Mouse (Mus musculus) heart, embryonic 11.5 days (tissue): Measurements from ENCODE around the gene Nt5c3. TPM values are rescaled to one million over a fixed set of nuclear protein-coding genes. Genes with fewer than 3 reads are reported as not detected.
A peak's percentile ranks its signal among the peaks of the same experiment; 100 is the strongest.

Experiments used
- ATAC-seq: fragments of 200-750 bp; cut with Nextera tagmentation; replicated peaks from 2 replicates; pipeline ENCODE4 v1.8.0; 2017; ENCODE audit warnings: moderate library complexity; ENCODE audit not compliant: insufficient number of reproducible peaks, low FRiP score, low TSS enrichment
- H3K27ac ChIP-seq: fragments of 300-500 bp; sonication (generic); 2 replicates; pipeline ENCODE4 v1.5.1; 2014; ENCODE audit warnings: mild to moderate bottlenecking, low read depth, low read length
- H3K27me3 ChIP-seq: fragments of 300-500 bp; sonication (generic); 2 replicates; pipeline ENCODE4 v1.6.1; 2014; ENCODE audit warnings: mild to moderate bottlenecking, low read length, mixed read lengths; ENCODE audit not compliant: control insufficient read depth, insufficient read depth
- H3K36me3 ChIP-seq: fragments of 300-500 bp; sonication (generic); 2 replicates; pipeline ENCODE4 v1.6.1; 2014; ENCODE audit warnings: mild to moderate bottlenecking, low read length, moderate library complexity, mixed read lengths; ENCODE audit not compliant: control insufficient read depth, insufficient read depth
- H3K4me1 ChIP-seq: fragments of 300-500 bp; sonication (generic); 2 replicates; pipeline ENCODE4 v1.6.1; 2014; ENCODE audit warnings: low read length; ENCODE audit not compliant: control insufficient read depth, insufficient read depth
- H3K4me2 ChIP-seq: fragments of 300-500 bp; sonication (generic); 2 replicates; pipeline ENCODE4 v1.6.1; 2014; ENCODE audit warnings: mild to moderate bottlenecking, moderate library complexity
- H3K4me3 ChIP-seq: fragments of 300-500 bp; sonication (generic); 2 replicates; pipeline ENCODE4 v1.5.1; 2014; ENCODE audit warnings: low read depth, low read length
- H3K9ac ChIP-seq: fragments of 300-500 bp; sonication (generic); 2 replicates; pipeline ENCODE4 v1.6.1; 2014; ENCODE audit warnings: mild to moderate bottlenecking, low read depth, low read length, moderate library complexity
- H3K9me3 ChIP-seq: fragments of 300-500 bp; sonication (generic); replicated peaks from 2 replicates; pipeline ENCODE4 v1.6.1; 2016; ENCODE audit warnings: low read length; ENCODE audit not compliant: control insufficient read depth
- WGBS: fragments of 180-500 bp; shearing (Covaris S2); extraction: QIAGEN DNeasy Blood & Tissue Kit; methylation state at CpG from one replicate; pipeline ENCODE4 v1.1.7; 2014; ENCODE audit not compliant: insufficient replicate concordance; 5-methylcytosine and 5-hydroxymethylcytosine counted together
- polyA plus RNA-seq: library from polyadenylated mRNA; unstranded; fragments of >200 nt; fragmentation: Nextera tagmentation; extraction: Ambion mirVana; gene quantifications from 2 replicates; pipeline ENCODE4 v1.2.1, GENCODE M21; 2014

Gene Nt5c3
- polyA plus RNA-seq, 1 experiment from 2014 or later, result 82.5 TPM

DNA sequence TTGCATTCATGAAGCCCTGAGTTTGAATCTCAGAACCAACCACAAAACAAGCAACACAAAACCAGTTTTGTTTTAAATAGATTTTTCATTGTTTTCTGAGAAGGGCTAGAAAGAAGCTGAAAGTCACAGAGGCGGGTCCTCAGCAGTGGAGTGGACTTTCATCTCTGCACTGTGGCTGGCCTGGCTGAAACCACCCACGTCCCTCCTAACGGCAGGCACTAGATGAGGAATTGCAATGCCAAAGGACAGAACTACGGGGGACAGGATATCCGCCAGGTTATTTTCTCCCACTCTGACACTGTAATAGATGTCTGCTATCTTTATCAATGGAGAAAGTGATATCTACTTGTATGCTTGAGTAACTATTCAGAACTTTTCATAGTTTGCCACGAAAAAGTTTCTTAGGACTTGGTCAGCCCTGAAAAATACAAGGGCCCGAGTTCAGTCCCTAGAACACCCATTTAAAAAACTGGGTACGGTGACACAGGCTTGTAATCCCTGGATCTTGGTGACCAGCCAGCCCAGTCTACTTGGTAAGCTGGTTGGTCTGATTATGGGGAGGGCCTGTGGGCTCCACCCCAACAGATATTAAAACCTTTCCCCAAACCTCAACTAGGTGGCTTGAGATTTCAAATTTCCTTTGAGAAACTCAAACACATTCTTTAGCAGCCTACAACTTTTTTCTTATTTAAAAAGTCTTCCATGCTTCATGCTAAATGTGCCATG is 17.4 kb downstream of the Nt5c3 start:
- no peaks in the 10 kb centered on the region for H3K27me3 ChIP-seq
- no peak for ATAC-seq
- no peaks in the 10 kb centered on the region for H3K36me3 ChIP-seq
- no peak overlapping the region for H3K27ac ChIP-seq
- H3K9ac ChIP-seq, result no peak overlapping the region
- H3K4me3 ChIP-seq, result no peak overlapping the region
- H3K4me1 ChIP-seq, result peaks cover 23% of the 10 kb centered on the region
- H3K9me3 ChIP-seq, result no peaks in the 10 kb centered on the region
- 66% methylated on average over 8 of the region's 8 CpGs for WGBS
- no peak overlapping the region for H3K4me2 ChIP-seq

DNA sequence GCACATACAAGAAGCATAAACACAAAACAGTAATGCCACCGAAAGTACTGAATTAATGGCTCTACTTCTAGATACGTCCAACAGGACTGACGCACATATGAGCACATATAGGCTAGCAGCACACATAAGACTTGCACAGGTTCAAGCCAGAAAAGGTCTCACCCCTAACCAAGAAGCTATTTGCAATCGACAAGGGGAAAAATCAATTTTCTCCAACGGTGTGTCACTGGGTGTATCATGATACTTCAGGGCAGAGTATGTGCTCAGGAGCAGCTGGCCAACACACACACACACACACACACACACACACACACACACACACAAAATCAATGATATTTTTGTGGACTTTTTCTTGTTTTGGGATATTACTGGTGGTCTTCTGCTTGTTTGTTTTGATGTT is 18.2 kb downstream of the Nt5c3 start:
- Histone ChIP-seq H3K9me3 (no peaks in the 10 kb centered on the region), H3K9ac (no peak overlapping the region), H3K27ac (no peak overlapping the region), H3K4me2 (no peak overlapping the region), H3K36me3 (no peaks in the 10 kb centered on the region), H3K4me1 (peaks cover 23% of the 10 kb centered on the region), H3K27me3 (no peaks in the 10 kb centered on the region), H3K4me3 (no peak overlapping the region)
- no peak for ATAC-seq
- 89% methylated on average over 5 of the region's 5 CpGs for WGBS

DNA sequence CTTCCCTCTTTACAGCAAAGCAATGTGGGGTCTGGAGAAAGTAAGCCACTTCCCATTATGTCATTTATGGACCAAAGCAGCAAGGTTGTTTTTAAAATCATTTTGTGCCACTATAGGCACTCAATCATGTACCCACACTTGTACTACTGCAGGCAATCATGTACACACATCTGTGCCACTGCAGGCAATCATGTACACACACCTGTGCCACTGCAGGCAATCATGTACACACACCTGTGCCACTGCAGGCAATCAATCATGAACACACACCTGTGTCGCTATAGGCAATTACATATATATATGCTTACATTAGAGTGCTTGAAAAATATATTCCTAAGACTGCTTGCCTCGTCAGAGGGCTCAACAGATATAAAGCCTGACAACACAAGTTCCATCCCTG is 18.8 kb downstream of the Nt5c3 start:
- H3K4me1 ChIP-seq, result peaks cover 23% of the 10 kb centered on the region
- H3K36me3 ChIP-seq, result no peaks in the 10 kb centered on the region
- no peak overlapping the region for H3K4me2 ChIP-seq
- peak overlapping the region; percentile 43; the same call in 1 of the 2 replicates for H3K9ac ChIP-seq
- no peaks in the 10 kb centered on the region for H3K27me3 ChIP-seq
- 90% methylated on average over 2 of the region's 2 CpGs for WGBS
- H3K9me3 ChIP-seq, result no peaks in the 10 kb centered on the region
- H3K4me3 ChIP-seq, result no peak overlapping the region
- H3K27ac ChIP-seq, result no peak overlapping the region
- ATAC-seq, result no peak

DNA sequence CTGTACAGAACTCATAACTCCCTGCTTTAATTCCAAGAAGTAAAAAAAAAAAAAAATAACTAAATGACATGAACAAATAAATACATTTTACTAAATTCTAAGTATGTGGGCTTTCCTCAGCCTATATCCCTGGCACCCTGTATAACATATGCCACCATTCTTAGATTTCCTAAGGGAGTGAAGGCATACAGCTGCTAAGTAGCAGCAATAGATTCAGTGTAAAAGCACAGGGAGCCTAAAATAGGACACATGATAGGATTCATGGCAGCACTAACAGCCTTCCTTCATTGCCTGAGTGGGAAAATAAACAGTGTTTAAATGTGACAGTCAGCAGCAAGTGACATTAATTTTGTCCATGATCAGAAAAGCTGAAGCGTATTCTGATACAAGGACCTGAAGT is 19.4 kb downstream of the Nt5c3 start:
- H3K27ac ChIP-seq, result no peak overlapping the region
- 70% methylated on average over 1 of the region's 1 CpGs for WGBS
- ATAC-seq, result no peak
- no peaks in the 10 kb centered on the region for H3K9me3 ChIP-seq
- no peaks in the 10 kb centered on the region for H3K27me3 ChIP-seq
- H3K4me3 ChIP-seq, result no peak overlapping the region
- H3K4me1 ChIP-seq, result peaks cover 28% of the 10 kb centered on the region
- peak overlapping the region; percentile 2; the same call in 1 of the 2 replicates for H3K4me2 ChIP-seq
- peak overlapping the region; percentile 43; the same call in 1 of the 2 replicates for H3K9ac ChIP-seq
- H3K36me3 ChIP-seq, result no peaks in the 10 kb centered on the region

DNA sequence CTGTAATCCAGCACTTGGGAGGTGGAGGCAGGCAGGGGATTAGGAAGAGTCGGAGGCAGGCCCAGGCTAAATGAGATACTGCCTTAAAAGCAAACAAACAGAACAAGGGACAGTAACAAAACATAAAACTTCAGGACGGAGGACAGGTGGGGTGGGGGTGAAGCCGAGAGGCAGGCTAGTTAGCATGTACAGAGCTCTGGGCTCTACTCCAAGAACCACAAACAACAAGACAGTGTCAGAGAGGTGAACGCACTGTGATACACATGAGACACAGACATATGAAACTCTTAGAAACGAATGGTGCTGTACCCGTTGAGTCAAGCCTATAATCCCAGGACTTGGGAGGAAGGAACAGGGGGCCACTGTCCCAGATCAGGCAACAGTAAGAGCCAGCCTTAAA is 19.9 kb downstream of the Nt5c3 start:
- Histone ChIP-seq H3K9ac (no peak overlapping the region), H3K36me3 (no peaks in the 10 kb centered on the region), H3K4me3 (no peak overlapping the region), H3K4me1 (peaks cover 28% of the 10 kb centered on the region), H3K9me3 (no peaks in the 10 kb centered on the region), H3K27me3 (no peaks in the 10 kb centered on the region), H3K4me2 (peak overlapping the region; percentile 2; the same call in 1 of the 2 replicates), H3K27ac (no peak overlapping the region)
- 34% methylated on average over 6 of the region's 6 CpGs for WGBS
- ATAC-seq, result no peak

DNA sequence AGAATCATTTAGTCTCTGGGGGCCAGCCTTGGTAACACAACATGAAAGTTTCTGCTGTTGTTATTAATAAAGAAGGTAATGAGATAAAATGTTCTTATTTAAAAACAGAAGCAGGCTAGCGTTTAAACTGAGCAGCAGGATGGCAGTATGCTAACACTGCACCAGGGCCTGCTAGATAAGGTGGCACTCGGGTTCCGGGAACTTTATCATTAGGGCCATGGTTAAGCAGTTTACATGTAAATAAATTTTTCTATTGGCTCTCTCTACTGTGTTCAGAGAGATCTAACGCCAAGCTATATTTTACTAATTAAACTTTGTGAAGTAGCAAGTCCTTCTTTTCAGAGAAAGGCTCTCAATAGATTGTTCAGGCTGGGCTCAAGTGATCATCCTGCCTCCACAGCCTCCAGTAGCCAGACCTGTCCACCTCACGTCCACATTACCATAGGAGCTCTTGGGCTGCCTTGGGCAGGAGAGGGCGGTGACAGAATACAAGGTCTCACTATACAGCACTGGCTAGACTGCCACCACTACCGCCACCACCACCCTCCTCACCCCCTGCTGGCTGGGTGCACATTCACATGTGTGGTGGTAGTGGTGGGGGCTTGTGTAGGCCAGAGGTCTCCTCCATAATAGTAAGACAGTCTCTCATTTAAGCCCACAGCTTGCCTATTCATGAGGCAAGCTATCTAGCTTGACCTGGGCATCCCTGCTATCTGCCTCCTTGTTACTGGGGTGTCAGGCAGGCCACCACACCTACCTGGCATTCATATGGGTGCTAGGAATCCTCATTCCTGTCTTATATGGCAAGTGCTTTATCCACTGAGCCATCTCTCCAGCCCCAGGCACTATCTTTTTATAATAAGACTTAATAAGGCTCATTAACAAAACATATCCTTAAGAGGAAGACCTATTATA is 20.9 kb downstream of the Nt5c3 start:
- Histone ChIP-seq H3K9me3 (no peaks in the 10 kb centered on the region), H3K27ac (peak overlapping the region; percentile 73), H3K4me1 (peaks cover 28% of the 10 kb centered on the region), H3K27me3 (no peaks in the 10 kb centered on the region), H3K4me2 (peak overlapping the region; percentile 66), H3K4me3 (no peak overlapping the region), H3K36me3 (no peaks in the 10 kb centered on the region), H3K9ac (no peak overlapping the region)
- peak; percentile 77 for ATAC-seq
- 53% methylated on average over 7 of the region's 7 CpGs for WGBS

DNA sequence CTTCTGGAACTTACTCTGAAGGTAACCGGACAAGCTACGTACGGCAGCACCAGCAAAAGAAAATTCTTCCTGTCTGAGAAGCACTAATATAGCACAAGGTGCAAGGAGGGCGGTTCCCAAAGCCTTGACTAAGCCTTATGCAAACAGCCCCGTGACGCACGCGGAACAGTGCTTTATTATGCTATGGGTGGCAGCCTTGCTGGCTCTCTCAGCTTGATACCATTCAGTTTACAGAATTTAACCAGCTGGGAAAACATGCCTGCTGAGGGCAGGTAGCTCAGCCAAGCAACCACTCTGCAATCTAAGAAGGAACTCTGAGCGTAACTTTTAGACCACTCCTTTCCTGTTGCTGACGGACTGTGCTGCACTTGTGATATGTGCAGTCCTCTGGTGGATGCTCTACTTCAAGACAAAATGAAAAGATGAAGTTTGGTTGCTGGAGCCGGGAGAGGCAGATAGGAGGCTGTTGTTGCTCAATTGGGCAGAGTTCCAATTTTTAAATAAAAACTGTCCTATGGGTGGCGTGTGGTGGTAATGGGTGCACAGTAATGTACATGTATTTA is 21.8 kb downstream of the Nt5c3 start:
- WGBS, result 18% methylated on average over 12 of the region's 12 CpGs
- Histone ChIP-seq H3K27me3 (no peaks in the 10 kb centered on the region), H3K27ac (peak overlapping the region; percentile 73), H3K4me1 (peaks cover 28% of the 10 kb centered on the region), H3K9me3 (no peaks in the 10 kb centered on the region), H3K9ac (0 out of 2 replicates have a peak overlapping the region, but pooled peaks have one; percentile 1), H3K4me2 (peak overlapping the region; percentile 66), H3K4me3 (peak overlapping the region; percentile 40), H3K36me3 (no peaks in the 10 kb centered on the region)
- peak; percentile 63 for ATAC-seq

DNA sequence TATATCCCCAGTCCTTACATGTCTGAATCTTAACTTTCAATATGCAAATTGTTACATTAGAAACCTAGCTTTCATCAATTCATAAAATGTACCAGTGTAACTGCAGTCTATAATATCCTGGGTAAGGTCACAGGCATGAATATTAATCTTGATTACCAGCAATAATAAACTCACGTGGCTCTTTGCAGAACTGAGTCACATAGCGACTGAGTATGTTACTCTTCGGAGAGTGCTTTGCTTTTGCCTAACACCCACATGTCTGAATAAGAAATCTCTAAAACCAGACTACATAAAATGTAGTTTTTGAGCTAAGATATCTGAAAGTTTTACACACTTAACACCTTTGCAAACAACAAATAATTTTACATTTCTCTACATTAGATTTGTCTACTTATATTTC is 22.4 kb downstream of the Nt5c3 start:
- no peak overlapping the region for H3K9ac ChIP-seq
- peaks cover 28% of the 10 kb centered on the region for H3K4me1 ChIP-seq
- no peak overlapping the region for H3K27ac ChIP-seq
- peak overlapping the region; percentile 66 for H3K4me2 ChIP-seq
- no peak for ATAC-seq
- H3K27me3 ChIP-seq, result no peaks in the 10 kb centered on the region
- peak overlapping the region; percentile 40 for H3K4me3 ChIP-seq
- 73% methylated on average over 3 of the region's 3 CpGs for WGBS
- no peaks in the 10 kb centered on the region for H3K9me3 ChIP-seq
- H3K36me3 ChIP-seq, result no peaks in the 10 kb centered on the region
